Mouse (Mus musculus) neural tube, embryonic 10.5 days (tissue): Measurements from ENCODE around the gene Ncor1.
"Not testable (repeated sequence)": the region's sequence is repeated elsewhere in the genome, so short reads cannot be mapped to it uniquely, and the experiment has no call there.

ENCODE experiments used
- DNase-seq: peaks from one replicate; pipeline ENCODE4 v3.0.0-alpha.2; 2017; ENCODE audit warnings: low spot score; ENCODE audit errors: extremely low spot score

Gene Ncor1

DNA sequence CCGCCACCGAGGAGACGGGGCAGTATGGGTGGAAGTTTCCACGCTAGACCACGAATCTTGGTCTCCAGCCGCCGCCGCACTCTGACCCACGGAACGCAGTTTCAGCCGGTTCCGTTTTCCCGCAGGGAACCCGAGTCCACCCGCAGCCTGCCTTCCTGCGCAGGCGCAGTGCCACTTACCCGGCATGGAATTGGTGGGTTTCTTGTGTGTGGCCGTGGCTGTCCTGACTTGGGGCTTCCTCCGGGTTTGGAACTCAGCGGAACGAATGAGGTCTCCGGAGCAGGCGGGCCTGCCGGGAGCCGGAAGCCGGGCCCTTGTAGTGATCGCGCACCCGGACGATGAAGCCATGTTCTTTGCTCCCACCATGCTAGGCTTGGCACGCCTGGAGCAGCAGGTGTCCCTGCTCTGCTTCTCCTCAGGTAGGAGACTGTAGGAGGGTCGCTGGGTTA lies at the start of gene Ncor1, which contains the start of gene Pigl:
TSS of gene Ncor1 (minus strand) at position 266 of the 449 bp plus-strand sequence.
TSS of gene Pigl (plus strand) at position 185 of the 449 bp plus-strand sequence.
- DNase-seq = peak; percentile 89

GRCm38 (mm10) chr11:62507683-62508082 lies 49.3 kb upstream of the Ncor1 start:
- DNase-seq = no peak

DNA sequence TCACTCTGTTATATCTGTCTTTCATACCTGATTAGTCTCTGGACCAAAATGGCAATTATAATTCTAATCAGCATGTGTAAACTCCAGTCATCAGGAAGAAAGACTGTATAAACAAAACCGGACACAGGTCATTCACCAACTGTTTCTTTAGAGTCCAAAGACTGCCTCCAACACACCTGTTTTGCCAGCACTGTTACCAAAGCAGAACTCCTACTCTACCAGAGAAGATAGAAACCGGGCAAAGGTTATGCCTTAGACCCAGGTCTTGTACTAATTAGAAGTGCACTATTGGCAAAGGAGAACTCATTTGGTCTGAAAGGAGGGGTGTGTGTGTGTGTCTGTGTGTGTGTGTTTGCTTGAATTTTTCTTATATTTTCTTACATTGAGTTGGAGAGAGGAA lies 42.2 kb upstream of the Ncor1 start:
- no peak for DNase-seq

DNA sequence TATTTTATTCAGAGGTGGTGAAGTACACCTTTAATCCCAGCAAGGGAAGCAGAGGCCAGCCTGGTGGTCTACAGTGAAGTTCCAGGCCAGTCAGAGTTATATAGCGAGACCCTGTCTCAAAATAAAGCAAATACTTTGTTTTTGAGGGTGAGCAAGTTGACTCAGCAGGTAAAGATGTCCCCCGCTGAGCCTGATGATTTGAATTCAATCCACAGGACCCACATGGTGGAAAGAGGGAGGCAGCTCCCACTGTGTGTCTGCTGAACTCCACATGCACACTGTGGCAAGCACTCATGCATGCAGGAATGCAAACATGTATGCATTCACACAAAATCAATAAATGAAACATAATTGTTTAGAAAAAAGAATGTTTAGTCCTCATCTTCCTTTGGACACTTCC lies 40.5 kb upstream of the Ncor1 start:
- DNase-seq = no peak

GRCm38 (mm10) chr11:62497181-62497580 lies 38.8 kb upstream of the Ncor1 start:
- DNase-seq = no peak

GRCm38 (mm10) chr11:62496151-62496715 lies 37.9 kb upstream of the Ncor1 start:
- DNase-seq = peak; percentile 19

DNA sequence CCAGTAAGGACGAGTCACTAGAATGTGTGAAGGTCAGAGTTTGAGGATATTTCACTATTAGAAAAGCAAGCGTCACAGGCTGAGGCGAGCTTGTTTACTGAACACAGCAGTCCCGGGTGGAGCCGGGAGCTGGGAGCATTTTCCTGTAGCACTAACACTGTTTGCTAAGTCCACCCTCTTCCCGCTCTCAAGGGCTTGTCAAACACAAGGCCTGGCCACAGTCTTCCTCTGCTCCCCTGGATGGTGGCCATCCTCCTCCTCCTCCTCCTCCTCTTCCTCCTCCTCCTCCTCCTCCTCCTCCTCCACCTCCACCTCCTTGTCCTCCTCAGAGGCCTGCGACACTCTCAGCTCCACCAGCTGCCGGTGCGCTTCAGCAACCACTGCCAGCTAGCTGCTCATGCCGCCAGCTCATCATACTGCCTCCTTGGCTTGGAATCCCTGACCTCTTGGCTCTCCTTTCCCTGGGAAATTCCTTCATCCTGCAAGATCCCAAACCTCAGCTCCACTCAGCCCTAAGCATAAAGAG lies 37.0 kb upstream of the Ncor1 start:
- no peak for DNase-seq

DNA sequence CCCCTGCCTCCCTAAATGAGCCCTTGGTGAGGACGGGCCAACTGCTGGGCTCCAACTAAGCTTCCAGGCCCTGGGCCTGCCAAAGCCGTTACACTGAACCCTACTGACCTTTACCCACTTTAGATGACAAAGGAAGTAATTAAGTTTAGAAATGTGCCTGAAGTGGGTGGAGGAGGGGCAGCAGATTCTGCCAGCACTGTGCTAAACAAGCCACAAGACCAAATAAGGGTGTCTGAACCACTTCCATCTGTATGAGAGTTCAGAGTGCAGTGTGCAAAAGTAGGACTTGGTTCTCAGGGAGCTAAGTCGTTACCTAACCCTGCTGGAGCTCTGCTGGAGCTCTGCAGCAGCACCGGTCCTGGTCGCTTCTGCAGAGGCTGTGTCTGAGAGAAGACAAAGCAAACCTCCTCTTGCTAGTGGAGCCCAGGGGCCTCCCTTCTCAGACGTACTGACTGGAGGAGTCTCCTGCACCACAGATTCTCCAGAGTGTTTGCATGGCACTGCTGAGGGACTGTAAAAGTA lies 36.5 kb upstream of the Ncor1 start:
- DNase-seq = peak; percentile 54

GRCm38 (mm10) chr11:62493701-62494100 lies 35.4 kb upstream of the Ncor1 start:
- no peak for DNase-seq

- no peak for DNase-seq
Observed at GRCm38 (mm10) chr11:62487540-62488350, 29.4 kb upstream of the Ncor1 start.

- DNase-seq = no peak
Observed at GRCm38 (mm10) chr11:62486949-62487348, 28.6 kb upstream of the Ncor1 start.

- no peak for DNase-seq
Observed at GRCm38 (mm10) chr11:62479581-62479980, 21.2 kb upstream of the Ncor1 start.

GRCm38 (mm10) chr11:62478931-62479330 lies 20.6 kb upstream of the Ncor1 start:
- no peak for DNase-seq

GRCm38 (mm10) chr11:62476156-62476555 lies 17.8 kb upstream of the Ncor1 start:
- DNase-seq = no peak

DNA sequence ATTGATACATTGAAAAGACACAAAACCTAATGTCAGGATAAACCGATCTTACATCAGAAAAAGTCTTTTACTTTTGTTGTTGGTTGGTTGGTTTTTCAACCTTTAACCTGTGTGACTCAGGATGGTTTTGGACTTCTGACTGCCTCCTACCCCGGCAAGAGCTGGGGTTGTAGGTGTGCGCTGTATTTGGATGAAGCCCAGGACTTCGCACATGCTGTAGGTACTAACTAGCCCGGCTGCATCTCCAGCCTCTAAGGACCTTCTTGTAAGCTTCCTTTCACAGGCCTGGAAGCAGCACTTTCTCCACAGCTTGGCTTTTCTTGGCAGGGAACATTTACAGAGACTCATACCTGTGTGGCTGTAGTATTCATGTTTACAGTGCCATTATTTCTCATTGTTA lies 15.2 kb upstream of the Ncor1 start:
- DNase-seq = no peak

- DNase-seq = no peak
Observed at GRCm38 (mm10) chr11:62470451-62470850, 12.1 kb upstream of the Ncor1 start.

DNA sequence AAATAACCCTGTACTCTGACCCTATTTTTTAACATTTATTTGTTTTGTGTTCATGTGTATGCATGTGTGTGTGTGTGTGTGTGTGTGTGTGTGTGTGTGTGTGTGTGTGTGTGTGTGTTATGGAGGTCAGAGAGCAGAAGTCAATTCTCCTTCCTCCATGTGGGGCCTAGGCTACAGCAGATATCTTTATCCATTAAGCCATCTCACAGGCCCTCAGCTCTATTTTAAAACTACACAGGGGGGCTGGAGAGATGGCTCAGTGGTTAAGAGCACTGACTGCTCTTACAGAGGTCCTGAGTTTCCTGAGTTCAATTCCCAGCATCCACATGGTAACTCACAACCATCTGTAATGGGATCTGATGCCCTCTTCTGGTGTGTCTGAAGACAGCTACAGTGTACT lies 8.9 kb upstream of the Ncor1 start:
- not testable (repeated sequence) for DNase-seq

- DNase-seq = no peak
Observed at GRCm38 (mm10) chr11:62466546-62466945, 8.2 kb upstream of the Ncor1 start.

DNA sequence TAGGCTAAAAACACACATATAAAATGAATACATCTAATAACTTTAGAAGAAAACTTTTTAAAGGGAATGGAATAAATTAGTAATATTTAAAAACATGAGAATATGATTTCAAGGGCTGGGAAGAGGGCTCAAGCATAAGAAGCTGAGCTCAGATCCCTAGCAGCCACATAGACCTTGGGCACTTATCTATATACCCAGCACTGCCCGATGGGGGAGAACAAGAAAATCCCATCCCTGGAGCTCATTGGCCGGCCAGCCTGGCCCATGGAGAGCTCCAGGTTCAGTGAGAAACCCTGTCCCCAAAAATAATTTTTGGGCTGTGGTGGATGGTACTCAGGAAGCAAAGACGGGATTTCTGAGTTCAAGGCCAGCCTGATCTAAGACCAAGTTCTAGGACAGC lies 7.5 kb upstream of the Ncor1 start:
- no peak for DNase-seq

- DNase-seq = no peak
Observed at GRCm38 (mm10) chr11:62464696-62465095, 6.4 kb upstream of the Ncor1 start.

DNA sequence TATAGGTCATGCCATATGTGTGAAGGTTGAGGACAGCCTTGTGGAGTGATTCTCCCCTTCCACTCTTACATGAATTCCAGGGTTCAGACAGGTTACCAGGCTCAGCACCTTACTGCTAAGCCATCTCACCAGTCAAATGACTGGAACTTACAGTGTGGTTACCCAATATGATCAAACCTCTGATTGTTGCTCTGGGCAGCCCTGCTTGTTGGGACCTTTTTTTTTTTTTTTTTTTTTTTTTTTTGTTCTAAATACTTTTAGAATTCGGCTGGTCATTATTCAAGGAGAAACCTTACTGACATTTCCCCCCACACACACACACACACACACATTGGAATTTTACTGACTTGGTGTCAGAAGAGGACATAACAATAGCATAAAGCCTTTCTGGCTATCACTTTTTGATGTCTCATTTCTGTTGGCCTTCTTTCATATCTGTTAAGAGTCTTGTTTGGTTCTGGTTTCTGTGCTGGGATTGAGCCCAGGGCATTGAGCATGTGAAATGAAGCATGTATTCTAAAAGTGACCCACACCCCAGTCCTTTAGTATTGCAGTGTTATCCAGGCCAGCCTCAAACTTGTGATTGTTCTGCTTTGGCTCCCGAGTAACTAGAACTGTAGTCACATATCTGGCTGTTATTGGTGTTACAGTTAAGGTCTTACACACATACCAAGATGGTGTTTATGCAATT lies 5.0 kb upstream of the Ncor1 start:
- DNase-seq = no peak

DNA sequence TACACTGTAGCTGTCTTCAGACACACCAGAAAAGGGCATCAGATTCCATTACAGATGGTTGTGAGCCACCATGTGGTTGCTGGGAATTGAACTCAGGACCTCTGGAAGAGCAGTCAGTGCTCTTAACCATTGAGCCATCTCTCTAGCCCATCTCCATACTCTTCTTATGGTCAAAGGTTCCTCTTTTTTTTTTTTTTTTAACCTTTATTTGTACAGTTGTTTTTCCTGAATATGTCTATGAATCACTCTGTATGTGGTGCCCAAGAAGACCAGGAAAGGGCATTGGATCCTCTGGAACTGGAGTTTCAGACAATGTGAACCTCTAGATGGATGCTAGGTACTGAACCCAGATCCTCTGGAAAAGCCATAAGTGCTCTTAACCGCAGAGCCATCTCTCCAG lies 4.2 kb upstream of the Ncor1 start:
- not testable (repeated sequence) for DNase-seq
